Mouse (Mus musculus) ES-E14 (cell line): Measurements from ENCODE around the gene Rfx1. TPM values are rescaled to one million over a fixed set of nuclear protein-coding genes. Genes with fewer than 3 reads are reported as not detected.

Experiments used
- DNase-seq: peaks from one replicate; pipeline ENCODE4 v3.0.0-alpha.2; 2013; ENCODE audit warnings: low read depth, low spot score
- H3K27ac ChIP-seq: 2 replicates; pipeline ENCODE4 v1.5.1; 2012; ENCODE audit warnings: low read depth, mild to moderate bottlenecking, low read length, moderate library complexity, mixed read lengths; ENCODE audit not compliant: poor library complexity, insufficient read depth, severe bottlenecking
- H3K36me3 ChIP-seq: 2 replicates; pipeline ENCODE4 v1.6.1; 2012; ENCODE audit warnings: mild to moderate bottlenecking, low read length, moderate library complexity, mixed read lengths; ENCODE audit not compliant: control insufficient read depth, poor library complexity, insufficient read depth, severe bottlenecking
- H3K4me1 ChIP-seq, 2 experiments: fragments of 150-350 bp in 1 of 2; sonication (generic) in 1 of 2; 2 replicates each; pipeline ENCODE4 v1.6.1; 2012; ENCODE audit warnings: low read length in 2 of 2, mild to moderate bottlenecking in 1 of 2, mixed read lengths in 1 of 2; ENCODE audit not compliant: control insufficient read depth in 2 of 2, insufficient read depth in 2 of 2, poor library complexity in 1 of 2
- H3K4me3 ChIP-seq, 2 experiments: fragments of 150-350 bp in 1 of 2; sonication (generic) in 1 of 2; 2 replicates each; pipeline ENCODE4 v1.5.1; 2012; ENCODE audit warnings: low read length in 2 of 2, low read depth in 1 of 2, mild to moderate bottlenecking in 1 of 2, mixed read lengths in 1 of 2; ENCODE audit not compliant: insufficient read depth in 1 of 2, poor library complexity in 1 of 2, severe bottlenecking in 1 of 2
- H3K9ac ChIP-seq: 2 replicates; pipeline ENCODE4 v1.6.1; 2012; ENCODE audit warnings: low read depth, mild to moderate bottlenecking, low read length, mixed read lengths; ENCODE audit not compliant: poor library complexity, insufficient read depth, severe bottlenecking
- H3K9me3 ChIP-seq: fragments of 150-350 bp; sonication (generic); 2 replicates; pipeline ENCODE4 v1.6.1; 2012; ENCODE audit warnings: low read depth, mild to moderate bottlenecking, low read length; ENCODE audit not compliant: control insufficient read depth, insufficient read depth
- CHD2 ChIP-seq: IDR thresholded peaks from 2 replicates; pipeline ENCODE4 v1.6.1; 2014; ENCODE audit warnings: mild to moderate bottlenecking, low read depth, low read length, inconsistent platforms
- HCFC1 ChIP-seq: IDR thresholded peaks from 2 replicates; pipeline ENCODE4 v1.6.1; 2012; ENCODE audit warnings: low read length, inconsistent platforms, borderline replicate concordance; ENCODE audit not compliant: insufficient read depth
- MAFK ChIP-seq: IDR thresholded peaks from 2 replicates; pipeline ENCODE4 v1.6.1; 2014; ENCODE audit warnings: mild to moderate bottlenecking, low read depth, low read length, inconsistent platforms; ENCODE audit not compliant: insufficient read depth
- ZC3H11A ChIP-seq: IDR thresholded peaks from 2 replicates; pipeline ENCODE4 v1.6.1; 2012; ENCODE audit warnings: low read depth, mild to moderate bottlenecking, inconsistent platforms, low read length, borderline replicate concordance
- ZNF384 ChIP-seq: IDR thresholded peaks from 2 replicates; pipeline ENCODE4 v1.6.1; 2012; ENCODE audit warnings: low read depth, low read length, inconsistent platforms
- in situ Hi-C, 2 experiments: fragments of 600-800 bp; cut with MboI; formaldehyde crosslinking; loops; one replicate each; pipeline ENCODE4 v1.15.1; 2025; ENCODE audit warnings: low sequenced_read_pairs in 2 of 2, inconsistent platforms in 1 of 2; ENCODE audit not compliant: unreplicated experiment in 2 of 2
- total RNA-seq: library from RNA; depleted of rRNA; stranded (reverse); fragments of 300-350 nt; gene quantifications from 2 replicates; pipeline ENCODE4 v1.2.3, GENCODE M21; 2012

Rfx1 gene
- total RNA-seq, 1 experiment = 16.2 TPM

- H3K4me3 ChIP-seq = no peak overlapping the region
- in situ Hi-C loops = no loop called here
- no peak for DNase-seq
- no peak overlapping the region for H3K9ac ChIP-seq
- H3K9me3 ChIP-seq = no peaks in the 10 kb centered on the region
- no peaks in the 10 kb centered on the region for H3K36me3 ChIP-seq
- no peak overlapping the region for H3K27ac ChIP-seq
- TF ChIP-seq HCFC1 (no peak), ZC3H11A (no peak), CHD2 (no peak)
- H3K4me1 ChIP-seq = peaks cover 6 to 11% of the 10 kb centered on the region in 2 experiments
Measured at GRCm38 (mm10) chr8:84048171-84048570, 18.5 kb upstream of the Rfx1 start.

- DNase-seq = no peak
- no peak overlapping the region for H3K9ac ChIP-seq
- H3K36me3 ChIP-seq = no peaks in the 10 kb centered on the region
- no peaks in the 10 kb centered on the region for H3K4me1 ChIP-seq
- no peak for TF ChIP-seq ZNF384
- TF ChIP-seq CHD2 = no peak
- TF ChIP-seq HCFC1 = no peak
- no peak for TF ChIP-seq ZC3H11A
- no peak for TF ChIP-seq MAFK
- in situ Hi-C loops = no loop called here
- no peak overlapping the region for H3K27ac ChIP-seq
- no peaks in the 10 kb centered on the region for H3K9me3 ChIP-seq
- H3K4me3 ChIP-seq = no peak overlapping the region
Measured at GRCm38 (mm10) chr8:84052746-84053145, 13.9 kb upstream of the Rfx1 start.

GRCm38 (mm10) chr8:84053229-84053628 is 13.4 kb upstream of the Rfx1 start:
- H3K4me3 ChIP-seq = no peak overlapping the region
- H3K9ac ChIP-seq = no peak overlapping the region
- in situ Hi-C loops = no loop called here
- H3K36me3 ChIP-seq = no peaks in the 10 kb centered on the region
- TF ChIP-seq CHD2 = no peak
- TF ChIP-seq HCFC1 = no peak
- TF ChIP-seq MAFK = no peak
- peak; percentile 20; the same call in 1 of the 2 replicates for TF ChIP-seq ZC3H11A
- H3K27ac ChIP-seq = no peak overlapping the region
- DNase-seq = no peak
- H3K4me1 ChIP-seq = no peaks in the 10 kb centered on the region
- no peaks in the 10 kb centered on the region for H3K9me3 ChIP-seq

GRCm38 (mm10) chr8:84057827-84058226 is 8.8 kb upstream of the Rfx1 start:
- no peak for DNase-seq
- TF ChIP-seq ZNF384 = no peak
- TF ChIP-seq HCFC1 = no peak
- no peak for TF ChIP-seq MAFK
- no peak for TF ChIP-seq ZC3H11A
- no peak for TF ChIP-seq CHD2
- peak overlapping the region; percentile 12 to 52; a peak in 3 of 4 replicates for H3K4me3 ChIP-seq
- in situ Hi-C loops = no loop called here
- 0 out of 2 replicates have a peak overlapping the region, but pooled peaks have one; percentile 16 for H3K9ac ChIP-seq
- H3K36me3 ChIP-seq = no peaks in the 10 kb centered on the region
- H3K4me1 ChIP-seq = no peaks in the 10 kb centered on the region
- peak overlapping the region; percentile 69; the same call in 1 of the 2 replicates for H3K27ac ChIP-seq
- H3K9me3 ChIP-seq = no peaks in the 10 kb centered on the region

- peaks cover 0 to 2% of the 10 kb centered on the region in 2 experiments; a peak in 1 of 4 replicates for H3K4me1 ChIP-seq
- no peaks in the 10 kb centered on the region for H3K36me3 ChIP-seq
- H3K27ac ChIP-seq = no peak overlapping the region
- no peaks in the 10 kb centered on the region for H3K9me3 ChIP-seq
- DNase-seq = no peak
- no peak overlapping the region for H3K4me3 ChIP-seq
- in situ Hi-C loops = no loop called here
- no peak for TF ChIP-seq HCFC1
- no peak for TF ChIP-seq MAFK
- TF ChIP-seq ZNF384 = no peak
- TF ChIP-seq CHD2 = no peak
- no peak for TF ChIP-seq ZC3H11A
- no peak overlapping the region for H3K9ac ChIP-seq
Measured at GRCm38 (mm10) chr8:84059226-84059625, 7.4 kb upstream of the Rfx1 start.
